Mouse (Mus musculus): Measurements from ENCODE around the gene Rrp36.

Gene Rrp36

GRCm38 (mm10) chr17:46645561-46646321 is 28.4 kb downstream of the Rrp36 start, which contains the start of the genes Klc4 and Mrpl2:
Gene Klc4 (minus strand): TSS chr17:46646022.
Gene Mrpl2 (plus strand): TSS chr17:46646229.
- peak; percentile 97 to 98 for DNase-seq

GRCm38 (mm10) chr17:46644916-46645475 is 29.2 kb downstream of the Rrp36 start:
- peak in 1 of 2 experiments; percentile 18 for DNase-seq

GRCm38 (mm10) chr17:46644152-46644805 is 29.9 kb downstream of the Rrp36 start:
- no peak for DNase-seq

DNA sequence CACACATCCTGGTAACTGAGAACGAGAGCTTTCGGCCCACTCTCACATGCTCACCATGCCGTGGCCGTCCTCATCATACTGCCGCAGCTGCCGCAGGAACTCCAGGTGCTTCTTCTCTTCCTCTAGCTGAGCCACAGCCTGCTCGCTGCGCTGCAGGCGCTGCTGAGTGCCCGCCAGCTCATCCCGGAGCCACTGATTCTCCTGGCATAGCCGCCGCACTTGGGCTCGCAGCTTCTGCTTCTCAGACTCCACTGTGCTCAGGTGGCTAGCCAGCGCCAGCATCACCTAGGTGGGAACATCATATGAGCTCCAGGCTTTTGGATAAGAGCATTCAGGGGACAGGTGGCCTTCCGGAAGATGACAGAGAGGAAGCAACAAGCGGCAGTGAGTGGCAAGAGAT is 32.1 kb downstream of the Rrp36 start:
- DNase-seq, result no peak

DNA sequence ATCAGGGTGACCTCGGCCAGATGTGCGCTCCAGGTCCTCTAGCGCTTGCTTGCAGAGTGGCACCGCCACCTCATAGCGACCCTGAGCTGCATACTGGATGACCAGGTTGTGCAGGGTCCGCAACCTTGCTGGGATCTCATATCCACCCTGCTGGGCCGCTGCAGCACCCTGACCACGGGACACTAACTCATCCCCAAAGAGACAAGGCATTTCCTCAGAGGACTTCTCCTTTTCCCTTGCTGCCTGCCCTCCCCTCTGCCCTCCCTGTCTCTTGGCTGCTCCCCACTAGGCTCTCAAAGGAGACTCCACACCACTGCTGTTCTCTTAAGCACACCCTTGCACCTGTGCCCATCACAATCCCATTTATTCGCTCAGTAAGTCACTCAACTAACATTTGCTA is 34.2 kb downstream of the Rrp36 start:
- no peak for DNase-seq

GRCm38 (mm10) chr17:46636831-46637523 is 37.2 kb downstream of the Rrp36 start:
- DNase-seq, result peak in 1 of 2 experiments; percentile 30

DNA sequence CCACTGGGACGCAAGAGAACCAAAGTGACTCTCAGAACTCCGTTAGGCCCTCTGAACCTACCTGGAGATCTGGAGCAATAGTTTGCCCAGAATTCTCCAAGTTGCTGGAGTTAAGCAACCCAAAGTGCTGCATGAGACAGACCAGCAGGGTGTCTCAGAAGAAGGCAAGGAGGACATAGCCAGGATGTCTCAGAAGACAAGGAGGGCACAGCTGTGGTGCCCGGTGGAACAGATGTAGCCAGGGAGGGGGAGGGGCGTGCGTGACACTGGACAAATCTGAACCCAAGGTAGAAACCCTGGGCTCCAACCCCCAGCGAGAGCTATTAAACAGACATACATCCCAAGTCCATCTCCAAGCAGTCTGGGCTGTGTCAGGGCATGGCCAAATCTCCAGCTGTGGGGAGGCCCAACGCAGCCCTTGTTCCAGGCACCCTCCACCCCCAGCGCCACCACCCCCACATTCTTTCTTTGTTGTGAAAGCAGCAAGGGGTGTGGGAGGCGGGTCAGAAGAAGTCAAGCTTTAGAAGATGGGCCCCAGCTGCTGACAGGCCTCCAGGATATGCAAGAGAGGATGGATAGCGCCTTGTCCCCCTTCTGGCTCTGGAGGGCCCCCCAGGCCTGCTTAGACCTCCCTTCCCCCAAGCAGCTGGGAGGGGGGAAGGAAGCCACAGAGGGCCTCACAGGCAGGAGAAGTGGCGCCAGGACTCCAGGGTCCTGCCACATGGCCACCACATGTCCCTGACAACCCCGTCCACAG is 44.3 kb downstream of the Rrp36 start:
- peak in 1 of 2 experiments; percentile 20 for DNase-seq

DNA sequence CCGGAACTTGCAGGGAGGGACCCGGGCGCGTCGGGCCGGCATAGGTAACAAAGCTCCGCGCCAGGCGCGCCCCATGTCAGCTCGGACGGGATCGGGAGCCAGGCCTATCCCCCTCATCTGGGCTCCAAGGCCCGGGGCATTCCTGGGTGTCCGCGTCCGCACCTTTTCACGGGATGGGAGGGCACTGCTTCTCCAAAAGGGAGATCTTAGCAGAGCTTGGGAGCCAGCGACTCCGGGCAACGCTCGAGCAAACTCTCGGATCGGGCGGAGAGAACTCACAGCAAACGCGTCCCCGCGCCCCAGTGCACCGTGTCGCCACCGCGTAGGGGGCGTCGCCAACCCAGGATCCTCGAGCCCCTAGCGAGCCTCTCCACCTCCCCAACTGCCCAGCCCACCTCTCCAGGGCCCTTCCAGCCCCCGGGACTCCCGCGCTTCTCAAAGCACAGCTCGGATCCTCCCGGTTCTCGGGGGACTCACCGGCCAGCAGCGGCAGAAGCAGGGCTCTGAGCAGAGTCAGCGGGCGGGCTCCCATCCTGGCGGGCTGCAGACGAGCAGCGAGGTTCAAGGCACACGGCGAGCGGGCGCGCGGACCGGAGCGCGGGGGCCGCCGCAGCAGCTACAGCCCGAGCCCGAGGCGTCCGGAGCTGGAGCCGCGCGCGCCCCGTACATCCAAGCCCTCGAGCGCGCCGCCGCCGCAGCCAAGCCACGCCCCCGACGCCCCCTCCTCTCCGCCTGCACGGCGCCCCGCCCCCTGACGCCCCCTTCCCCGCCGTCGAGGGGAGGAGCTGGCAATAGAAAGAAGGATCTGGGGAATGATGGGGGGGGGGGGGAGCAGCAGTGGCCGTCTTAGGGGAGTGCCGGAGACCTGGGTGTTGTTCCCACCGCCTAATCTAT is 45.1 kb downstream of the Rrp36 start, which contains the start of gene Ptk7:
Ptk7 (minus strand) TSS at position 714 of the 894 bp plus-strand sequence.
- DNase-seq, result no peak

- DNase-seq, result no peak
Observed at GRCm38 (mm10) chr17:46628471-46628790, 45.7 kb downstream of the Rrp36 start.

DNA sequence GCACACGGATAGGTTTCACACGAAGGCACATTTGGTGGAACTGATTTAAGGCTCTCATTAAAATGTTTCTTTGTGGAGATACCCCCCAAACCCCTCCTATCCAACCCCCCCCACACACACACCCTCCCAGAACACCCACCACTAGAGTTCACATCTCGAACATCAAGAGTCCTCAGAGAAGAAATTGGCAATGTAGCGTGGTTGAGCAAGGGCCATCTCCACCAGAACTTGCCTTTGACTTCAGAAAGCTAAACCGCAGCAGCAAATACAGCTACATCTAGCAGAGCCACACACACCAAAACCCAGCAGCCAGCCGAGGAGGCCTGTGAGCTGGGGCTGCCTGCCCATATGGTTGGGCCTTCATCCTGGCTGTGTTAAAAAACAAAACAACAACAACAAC is 46.7 kb downstream of the Rrp36 start:
- no peak for DNase-seq

GRCm38 (mm10) chr17:46624598-46624997 is 49.6 kb downstream of the Rrp36 start:
- DNase-seq, result no peak

DNA sequence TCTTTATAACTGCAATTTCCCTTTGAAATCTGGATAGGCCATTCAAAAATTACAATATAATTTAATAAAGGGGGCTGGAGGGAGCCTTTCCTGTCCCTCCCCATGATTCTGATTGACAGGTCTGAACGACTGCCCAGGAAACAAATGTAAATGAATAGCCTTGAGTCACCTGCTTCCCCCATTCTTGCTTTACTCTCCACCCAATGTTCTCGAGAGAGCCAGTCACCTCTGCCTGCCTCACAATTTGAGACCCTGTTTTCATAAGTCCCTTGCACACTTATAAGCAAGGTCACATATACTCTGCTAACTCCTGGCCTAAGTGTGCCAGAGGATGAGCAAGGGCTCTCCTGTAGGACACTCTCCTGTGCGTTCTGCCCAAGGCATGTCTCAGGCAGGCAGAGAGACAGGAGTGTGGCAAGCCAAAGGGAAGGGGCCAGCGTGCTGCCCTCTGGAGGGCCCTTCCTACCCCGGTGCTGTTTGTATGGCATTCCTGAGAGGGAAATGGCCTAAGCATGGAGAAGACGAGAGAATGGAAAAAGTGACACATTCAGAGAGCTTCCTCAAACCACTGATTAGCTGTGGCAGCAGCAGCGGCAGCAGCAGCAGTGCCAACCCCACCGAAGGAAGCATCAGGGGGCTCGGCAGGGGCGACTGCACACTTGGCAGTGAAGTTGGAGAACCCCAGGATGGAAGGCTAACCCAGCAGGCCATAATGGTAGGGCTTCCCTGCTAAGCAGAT is 50.2 kb downstream of the Rrp36 start:
- DNase-seq, result no peak

- no peak for DNase-seq
Observed at GRCm38 (mm10) chr17:46622269-46622668, 51.9 kb downstream of the Rrp36 start.

- no peak for DNase-seq
Observed at GRCm38 (mm10) chr17:46621324-46621723, 52.8 kb downstream of the Rrp36 start.

DNA sequence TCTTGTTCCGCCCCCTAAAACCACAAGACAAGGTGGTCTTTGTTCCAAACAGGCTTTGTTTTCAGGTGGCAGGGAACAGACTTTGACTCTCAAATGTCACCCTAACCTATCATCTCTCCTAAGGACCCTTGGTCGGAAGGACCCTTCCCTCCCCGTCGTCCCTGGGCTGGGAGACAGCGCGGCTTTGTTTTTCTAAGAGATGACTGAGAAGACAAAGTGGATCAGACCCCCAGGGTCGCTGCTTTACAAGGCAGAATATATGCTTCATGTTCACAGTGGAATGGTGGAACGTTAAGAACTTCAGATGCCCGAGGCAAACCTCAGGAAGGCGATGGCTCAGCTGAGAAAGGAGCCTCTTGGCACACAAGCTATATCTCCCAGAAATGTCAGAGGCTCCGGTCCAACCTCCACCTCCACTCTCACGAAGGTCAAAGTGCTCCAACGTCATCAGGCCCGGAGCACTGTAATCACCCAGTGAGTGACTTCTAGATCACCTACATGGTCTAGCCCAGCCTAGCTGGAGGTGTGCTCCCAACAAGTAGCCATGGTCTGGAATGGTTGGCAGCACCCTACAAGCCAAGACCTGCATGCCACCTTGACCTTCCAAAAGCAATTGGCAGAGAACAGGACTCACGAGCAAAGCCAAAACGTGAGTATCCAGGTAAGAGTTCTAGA is 54.3 kb downstream of the Rrp36 start:
- no peak for DNase-seq

GRCm38 (mm10) chr17:46618769-46619682 is 55.1 kb downstream of the Rrp36 start:
- DNase-seq, result no peak

- DNase-seq, result no peak
Observed at GRCm38 (mm10) chr17:46618394-46618768, 55.8 kb downstream of the Rrp36 start.

- no peak for DNase-seq
Observed at GRCm38 (mm10) chr17:46617799-46618198, 56.4 kb downstream of the Rrp36 start.
